Mouse (Mus musculus): ENCODE data around the gene Lenep. TPM values are rescaled to one million over a fixed set of nuclear protein-coding genes. Genes with fewer than 3 reads are reported as not detected.

Gene Lenep
- polyA plus RNA-seq (2014; fragmentation: Illumina TruSeq; extraction: RNeasy Lipid Tissue Mini Kit (QIAGEN cat#74804); ENCODE audit: low read depth, low replicate concordance): 2.3 TPM

DNA sequence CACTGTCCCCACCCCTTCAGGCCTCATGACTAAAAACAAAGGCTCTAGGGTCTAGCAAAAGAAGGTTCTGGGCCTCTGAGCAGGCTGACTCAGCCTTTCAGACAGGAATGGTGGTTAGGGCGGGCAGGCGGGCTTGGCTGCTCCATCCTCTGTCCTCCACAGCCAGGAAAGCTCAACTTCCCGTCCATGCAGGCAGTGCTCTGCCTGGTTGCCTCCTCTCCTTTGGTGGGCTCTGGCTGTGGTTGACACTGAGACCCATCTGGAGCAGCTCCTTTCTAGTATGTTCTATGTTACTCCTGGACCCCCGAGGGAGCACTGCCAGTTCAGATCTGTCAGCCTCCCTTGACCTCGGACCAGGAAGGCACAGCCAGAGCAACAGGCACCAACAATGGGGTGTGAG lies at the start of gene Lenep:
TSS of gene Lenep (minus strand) at position 101 of the 400 bp plus-strand sequence.

DNA sequence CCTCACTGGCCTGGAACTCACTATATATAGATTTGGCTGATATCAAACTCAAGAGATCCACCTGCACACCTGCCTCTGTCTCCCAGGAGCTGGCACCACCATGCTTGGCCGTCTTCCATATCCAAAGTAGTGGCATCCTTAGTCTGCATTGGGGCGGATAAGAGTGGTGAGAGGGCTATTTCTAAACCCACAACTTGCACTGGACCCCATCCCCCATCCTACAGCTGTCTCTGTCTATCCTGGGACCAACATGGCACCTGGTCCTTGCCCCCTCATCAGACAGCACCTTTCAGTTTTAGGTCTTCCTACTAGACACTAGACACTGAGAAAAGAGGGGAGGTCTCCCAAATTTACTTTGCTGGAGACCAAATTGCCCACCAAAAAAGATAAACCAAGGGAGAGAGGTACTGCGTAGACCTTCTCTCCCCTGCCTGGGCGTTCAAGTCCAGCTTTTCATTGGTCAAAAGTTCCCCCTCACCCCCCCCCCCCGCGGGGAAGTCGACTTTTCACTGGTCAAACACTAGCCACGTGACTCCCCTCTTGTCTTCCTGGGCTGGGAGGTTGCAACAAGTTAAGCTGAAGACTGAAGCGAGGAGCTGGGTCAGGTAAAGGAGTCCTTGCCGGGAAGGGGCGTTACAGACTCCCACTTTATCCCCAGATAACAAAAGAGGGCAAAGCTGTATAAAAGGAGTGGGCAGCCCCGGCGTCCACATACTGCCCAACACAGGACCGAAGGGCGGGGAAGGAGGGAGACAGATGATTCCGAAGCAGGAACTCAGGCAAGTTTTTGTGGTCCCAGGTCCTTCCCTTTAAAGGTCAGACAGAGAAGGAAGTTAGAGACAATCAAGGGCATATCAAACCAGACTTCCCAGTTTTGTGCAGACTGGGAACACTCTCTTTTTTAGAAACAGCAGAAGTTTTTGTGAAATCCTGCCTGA lies 33.9 kb upstream of the Lenep start, which contains the start of gene Pbxip1:
TSS of gene Pbxip1 (plus strand) at position 531 of the 938 bp plus-strand sequence.

DNA sequence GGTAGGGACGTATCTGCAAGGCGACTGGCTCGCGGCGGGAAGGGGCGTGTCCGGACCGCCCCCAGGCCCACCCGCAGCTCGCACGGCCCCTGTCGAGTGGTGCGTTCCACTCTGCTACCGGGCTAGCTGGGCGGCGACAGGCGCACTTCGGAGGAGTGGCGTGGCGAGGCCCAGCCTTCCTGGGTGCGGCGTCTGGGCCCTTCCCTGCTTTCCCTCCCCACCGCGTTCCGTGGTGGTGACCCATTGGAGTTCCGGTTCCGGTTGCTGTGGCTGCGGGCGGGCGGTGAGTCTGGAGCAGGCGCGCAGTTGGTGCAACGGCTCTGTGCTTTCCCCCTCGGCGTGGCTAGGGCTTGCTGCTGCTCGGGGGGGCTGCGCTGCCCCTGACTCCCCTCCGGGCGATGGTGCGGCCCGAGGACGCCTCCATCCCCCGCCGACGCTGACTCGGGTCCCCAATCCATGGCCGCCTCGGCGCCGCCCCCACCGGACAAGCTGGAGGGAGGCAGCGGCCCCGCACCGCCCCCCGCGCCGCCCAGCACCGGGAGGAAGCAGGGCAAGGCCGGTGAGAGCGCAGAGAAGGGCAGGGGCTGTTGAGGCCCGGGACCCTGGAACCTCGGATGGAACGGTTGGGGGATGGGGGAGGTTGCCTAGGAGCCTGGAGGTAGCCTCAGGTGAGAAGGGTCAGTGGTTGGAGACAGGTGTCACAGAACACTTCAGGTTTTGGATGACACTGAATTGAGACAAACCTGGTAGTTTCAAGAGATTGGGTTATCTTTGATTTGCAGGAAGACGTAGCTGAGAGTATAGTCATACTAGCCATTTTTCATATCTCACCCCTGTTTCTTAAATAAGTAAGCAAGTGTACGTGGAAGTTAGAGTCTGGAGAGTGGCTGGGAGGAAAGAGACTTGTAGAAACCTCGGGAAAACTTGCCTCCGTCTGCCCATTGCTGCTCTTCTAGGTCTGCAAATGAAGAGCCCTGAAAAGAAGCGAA lies 27.9 kb upstream of the Lenep start, which contains the start of gene Pygo2:
TSS of gene Pygo2 (plus strand) at position 44 of the 989 bp plus-strand sequence.

DNA sequence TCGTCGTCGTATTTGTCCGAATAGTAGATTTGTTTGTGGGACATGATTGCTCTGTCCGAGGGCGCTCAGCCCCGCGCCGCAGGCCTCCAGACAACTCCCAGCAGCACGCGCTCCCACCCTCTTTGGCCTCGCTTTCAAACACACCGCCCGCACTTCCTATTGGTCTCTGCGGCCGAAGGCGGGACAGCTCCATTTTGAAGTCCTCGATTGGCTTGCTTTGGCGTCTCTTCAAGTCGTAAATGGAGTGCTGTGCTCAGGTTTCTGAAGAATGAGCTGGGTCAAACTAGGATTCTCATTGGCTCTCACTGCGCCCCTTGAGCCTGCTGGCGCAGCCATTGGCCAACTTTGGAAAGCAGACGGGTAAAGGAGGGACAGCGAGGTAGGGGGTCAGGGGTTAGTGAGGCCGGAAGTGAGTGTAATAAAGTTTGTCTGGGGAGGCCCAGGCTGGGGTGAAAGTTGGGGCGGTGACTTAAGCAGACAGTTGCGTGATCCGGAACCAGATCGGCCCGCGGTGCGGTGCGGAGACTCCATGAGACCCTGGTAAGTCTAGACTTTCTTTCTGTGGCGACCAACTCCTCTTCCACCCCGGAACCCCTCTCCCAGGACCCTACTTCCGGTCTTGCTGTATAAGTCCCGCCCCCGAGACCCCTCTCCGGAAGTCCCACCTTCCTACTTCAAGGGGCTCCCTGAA lies 15.7 kb upstream of the Lenep start, which contains the start of the genes Cks1b and Shc1:
TSS of gene Cks1b (minus strand) at position 214 of the 691 bp plus-strand sequence.
TSS of gene Shc1 (plus strand) at position 274 of the 691 bp plus-strand sequence.

DNA sequence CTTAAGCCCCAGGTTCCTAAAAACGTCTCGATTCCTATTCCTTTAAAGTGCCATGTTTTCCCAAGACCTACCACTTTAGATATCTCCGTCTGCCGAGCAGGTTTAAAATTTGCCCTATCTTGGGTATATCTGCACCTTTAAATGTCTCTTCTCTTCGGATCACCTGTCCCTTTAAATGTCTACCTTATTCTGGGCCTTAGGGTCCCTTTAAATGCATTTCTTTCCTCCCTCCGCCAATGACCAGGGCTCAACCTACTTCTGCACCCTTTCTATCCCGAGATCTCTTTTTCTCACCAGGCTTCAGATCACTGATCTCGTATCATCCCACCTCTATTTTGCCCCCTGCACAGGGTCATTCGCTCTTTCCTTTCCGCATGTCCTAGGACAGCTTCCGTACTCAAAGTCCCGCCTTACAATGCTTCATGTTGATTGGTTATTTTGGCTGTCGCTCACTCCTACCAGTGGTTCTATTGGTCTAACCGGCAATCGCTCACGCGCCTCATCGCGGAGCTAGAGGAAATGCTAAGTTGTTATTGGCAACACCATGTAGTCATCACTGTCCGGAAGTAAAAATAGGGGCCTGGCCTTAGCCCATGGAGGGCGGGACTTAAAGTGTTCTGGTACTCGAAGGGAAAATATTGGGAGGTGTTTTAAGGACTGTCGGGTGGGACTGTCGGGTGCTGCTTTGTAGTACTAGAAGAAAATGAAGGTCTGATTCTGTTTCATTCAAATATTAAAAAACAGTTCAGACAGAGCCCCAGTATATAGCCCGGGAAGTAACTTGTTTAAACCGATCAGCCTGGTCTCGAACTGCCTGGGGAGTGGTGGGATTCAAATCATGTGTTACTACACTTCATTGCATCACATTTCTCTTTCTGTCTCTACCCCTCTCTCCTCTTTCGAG lies 9.1 kb upstream of the Lenep start, which contains the start of gene Flad1:
TSS of gene Flad1 (minus strand) at position 381 of the 904 bp plus-strand sequence.

DNA sequence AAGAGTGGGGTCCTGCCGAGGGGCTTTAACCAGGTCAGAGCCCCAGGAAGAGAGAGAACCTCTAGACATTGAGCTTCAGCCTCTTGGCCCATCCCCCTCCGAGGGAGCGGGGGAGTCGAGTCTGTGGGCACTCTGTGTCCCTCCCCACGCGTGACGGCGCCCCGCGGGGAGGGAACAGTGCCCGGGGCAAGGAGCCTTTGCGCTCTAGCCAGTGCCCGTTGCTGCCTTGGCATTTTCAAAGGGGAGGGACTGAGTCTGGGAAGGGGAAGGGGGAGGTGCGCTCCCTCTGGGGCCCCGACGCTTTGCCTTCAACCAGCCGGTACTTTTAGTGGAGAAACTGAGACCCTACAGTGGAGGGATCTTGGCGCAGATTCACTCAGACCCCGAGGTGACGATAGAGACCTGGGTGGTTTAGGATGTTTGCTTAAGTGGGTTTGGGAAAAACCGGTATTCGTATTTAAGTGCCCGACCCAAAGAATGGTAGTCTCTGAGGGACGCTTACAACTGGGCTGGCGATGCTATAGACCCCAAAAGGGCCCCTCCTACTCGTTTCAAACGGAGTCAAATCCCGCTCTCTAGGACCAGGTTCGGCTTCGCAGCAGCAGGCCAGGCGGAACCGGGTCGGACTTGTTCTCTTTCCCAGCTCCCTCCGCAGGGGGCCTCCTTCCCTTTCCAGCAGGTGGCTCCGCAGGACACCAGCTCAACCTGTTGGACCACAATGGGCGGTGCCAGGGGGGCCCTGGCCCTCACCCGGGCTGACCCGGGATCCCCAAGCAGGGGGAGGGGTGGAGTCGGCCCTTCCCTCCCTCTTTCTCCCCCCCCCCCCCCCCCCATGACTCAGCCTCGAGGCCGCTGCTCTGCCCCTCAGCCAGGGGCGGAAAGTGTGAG lies 8.3 kb downstream of the Lenep start, which contains the start of gene Zbtb7b:
TSS of gene Zbtb7b (minus strand) at position 771 of the 888 bp plus-strand sequence.

DNA sequence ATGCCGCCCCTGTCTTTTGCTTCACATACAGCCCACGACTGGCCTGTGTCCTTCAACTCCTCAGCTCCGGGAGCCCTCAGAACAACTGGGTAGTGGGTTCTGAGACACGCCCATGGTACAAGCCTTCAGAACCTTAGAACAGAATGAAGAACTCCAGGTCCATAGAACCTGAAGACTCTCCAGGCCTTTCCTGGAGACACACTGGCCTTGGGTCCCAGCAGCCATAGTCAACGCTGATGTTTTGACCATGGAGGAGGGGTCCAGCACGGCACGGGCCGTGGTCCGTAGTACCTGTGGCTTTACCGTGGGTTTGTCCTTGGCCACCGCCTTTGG lies 37.5 kb downstream of the Lenep start, which contains the start of gene Dcst1:
TSS of gene Dcst1 (minus strand) at position 101 of the 333 bp plus-strand sequence.

DNA sequence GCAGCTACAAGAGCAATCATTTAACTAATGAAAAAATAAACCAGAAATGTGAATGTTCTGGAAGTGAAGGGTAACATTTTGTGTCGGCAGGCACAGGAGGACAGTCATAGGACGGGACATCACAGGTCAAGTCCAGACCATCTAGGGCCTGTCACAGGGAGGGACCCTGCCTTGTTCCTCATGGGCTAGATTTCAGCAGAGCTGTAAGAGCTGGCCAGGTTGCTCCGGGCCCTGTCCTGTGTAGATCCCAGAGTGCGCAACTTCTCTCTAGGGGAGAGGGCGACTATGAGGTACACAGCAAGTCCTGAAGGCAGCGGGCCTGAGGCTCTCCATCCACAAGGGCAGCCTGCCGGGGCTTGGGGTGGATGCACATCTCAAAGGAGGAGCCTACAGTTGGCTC lies 40.9 kb downstream of the Lenep start, which contains the start of gene Dcst2:
TSS of gene Dcst2 (plus strand) at position 301 of the 400 bp plus-strand sequence.

Other genes starting within 250 kb of the Lenep start
- 0.76 TPM for gene Hcn3, start 242.6 kb downstream of the Lenep start, polyA plus RNA-seq (2014; fragmentation: Illumina TruSeq; extraction: RNeasy Lipid Tissue Mini Kit (QIAGEN cat#74804); ENCODE audit: low read depth, low replicate concordance)
- 15.3 TPM for gene Clk2, start 238.0 kb downstream of the Lenep start, polyA plus RNA-seq (2014; fragmentation: Illumina TruSeq; extraction: RNeasy Lipid Tissue Mini Kit (QIAGEN cat#74804); ENCODE audit: low read depth, low replicate concordance)
- 15.5 TPM for gene Scamp3, start 225.3 kb downstream of the Lenep start, polyA plus RNA-seq (2014; fragmentation: Illumina TruSeq; extraction: RNeasy Lipid Tissue Mini Kit (QIAGEN cat#74804); ENCODE audit: low read depth, low replicate concordance)
- 0.47 TPM for gene Fam189b, start 219.7 kb downstream of the Lenep start, polyA plus RNA-seq (2014; fragmentation: Illumina TruSeq; extraction: RNeasy Lipid Tissue Mini Kit (QIAGEN cat#74804); ENCODE audit: low read depth, low replicate concordance)
- 13.1 TPM for gene Gba, start 199.9 kb downstream of the Lenep start, polyA plus RNA-seq (2014; fragmentation: Illumina TruSeq; extraction: RNeasy Lipid Tissue Mini Kit (QIAGEN cat#74804); ENCODE audit: low read depth, low replicate concordance)
- 0.82 TPM for gene Thbs3, start 187.6 kb downstream of the Lenep start, polyA plus RNA-seq (2014; fragmentation: Illumina TruSeq; extraction: RNeasy Lipid Tissue Mini Kit (QIAGEN cat#74804); ENCODE audit: low read depth, low replicate concordance)
- gene Mtx1, start 175.7 kb downstream of the Lenep start, polyA plus RNA-seq (2014; fragmentation: Illumina TruSeq; extraction: RNeasy Lipid Tissue Mini Kit (QIAGEN cat#74804); ENCODE audit: low read depth, low replicate concordance): 38.5 TPM
- not detected for gene Muc1, start 173.7 kb downstream of the Lenep start, polyA plus RNA-seq (2014; fragmentation: Illumina TruSeq; extraction: RNeasy Lipid Tissue Mini Kit (QIAGEN cat#74804); ENCODE audit: low read depth, low replicate concordance)
- gene Krtcap2, start 156.8 kb downstream of the Lenep start, polyA plus RNA-seq (2014; fragmentation: Illumina TruSeq; extraction: RNeasy Lipid Tissue Mini Kit (QIAGEN cat#74804); ENCODE audit: low read depth, low replicate concordance): 37.0 TPM
- gene Trim46, start 156.5 kb downstream of the Lenep start, polyA plus RNA-seq (2014; fragmentation: Illumina TruSeq; extraction: RNeasy Lipid Tissue Mini Kit (QIAGEN cat#74804); ENCODE audit: low read depth, low replicate concordance): not detected
- not detected for gene Dpm3, start 143.4 kb downstream of the Lenep start, polyA plus RNA-seq (2014; fragmentation: Illumina TruSeq; extraction: RNeasy Lipid Tissue Mini Kit (QIAGEN cat#74804); ENCODE audit: low read depth, low replicate concordance)
- gene Slc50a1, start 132.2 kb downstream of the Lenep start, polyA plus RNA-seq (2014; fragmentation: Illumina TruSeq; extraction: RNeasy Lipid Tissue Mini Kit (QIAGEN cat#74804); ENCODE audit: low read depth, low replicate concordance): 16.9 TPM
- gene Efna1, start 121.7 kb downstream of the Lenep start, polyA plus RNA-seq (2014; fragmentation: Illumina TruSeq; extraction: RNeasy Lipid Tissue Mini Kit (QIAGEN cat#74804); ENCODE audit: low read depth, low replicate concordance): 2.7 TPM
- not detected for gene Efna3, start 79.8 kb downstream of the Lenep start, polyA plus RNA-seq (2014; fragmentation: Illumina TruSeq; extraction: RNeasy Lipid Tissue Mini Kit (QIAGEN cat#74804); ENCODE audit: low read depth, low replicate concordance)
- gene Efna4, start 64.8 kb downstream of the Lenep start, polyA plus RNA-seq (2014; fragmentation: Illumina TruSeq; extraction: RNeasy Lipid Tissue Mini Kit (QIAGEN cat#74804); ENCODE audit: low read depth, low replicate concordance): not detected
- gene Adam15, start 52.8 kb downstream of the Lenep start, polyA plus RNA-seq (2014; fragmentation: Illumina TruSeq; extraction: RNeasy Lipid Tissue Mini Kit (QIAGEN cat#74804); ENCODE audit: low read depth, low replicate concordance): 12.9 TPM
- not detected for gene Dcst2, start 40.8 kb downstream of the Lenep start, polyA plus RNA-seq (2014; fragmentation: Illumina TruSeq; extraction: RNeasy Lipid Tissue Mini Kit (QIAGEN cat#74804); ENCODE audit: low read depth, low replicate concordance)
- not detected for gene Dcst1, start 37.5 kb downstream of the Lenep start, polyA plus RNA-seq (2014; fragmentation: Illumina TruSeq; extraction: RNeasy Lipid Tissue Mini Kit (QIAGEN cat#74804); ENCODE audit: low read depth, low replicate concordance)
- 7.4 TPM for gene Zbtb7b, start 8.0 kb downstream of the Lenep start, polyA plus RNA-seq (2014; fragmentation: Illumina TruSeq; extraction: RNeasy Lipid Tissue Mini Kit (QIAGEN cat#74804); ENCODE audit: low read depth, low replicate concordance)
- 1.2 TPM for gene Flad1, start 9.1 kb upstream of the Lenep start, polyA plus RNA-seq (2014; fragmentation: Illumina TruSeq; extraction: RNeasy Lipid Tissue Mini Kit (QIAGEN cat#74804); ENCODE audit: low read depth, low replicate concordance)
- gene Cks1b, start 15.6 kb upstream of the Lenep start, polyA plus RNA-seq (2014; fragmentation: Illumina TruSeq; extraction: RNeasy Lipid Tissue Mini Kit (QIAGEN cat#74804); ENCODE audit: low read depth, low replicate concordance): 9.6 TPM
- gene Shc1, start 15.7 kb upstream of the Lenep start, polyA plus RNA-seq (2014; fragmentation: Illumina TruSeq; extraction: RNeasy Lipid Tissue Mini Kit (QIAGEN cat#74804); ENCODE audit: low read depth, low replicate concordance): 39.8 TPM
- 8.5 TPM for gene Pygo2, start 27.4 kb upstream of the Lenep start, polyA plus RNA-seq (2014; fragmentation: Illumina TruSeq; extraction: RNeasy Lipid Tissue Mini Kit (QIAGEN cat#74804); ENCODE audit: low read depth, low replicate concordance)
- gene Pbxip1, start 33.9 kb upstream of the Lenep start, polyA plus RNA-seq (2014; fragmentation: Illumina TruSeq; extraction: RNeasy Lipid Tissue Mini Kit (QIAGEN cat#74804); ENCODE audit: low read depth, low replicate concordance): 13.2 TPM
- 1.1 TPM for gene Pmvk, start 51.7 kb upstream of the Lenep start, polyA plus RNA-seq (2014; fragmentation: Illumina TruSeq; extraction: RNeasy Lipid Tissue Mini Kit (QIAGEN cat#74804); ENCODE audit: low read depth, low replicate concordance)
- 3.4 TPM for gene Kcnn3, start 117.4 kb upstream of the Lenep start, polyA plus RNA-seq (2014; fragmentation: Illumina TruSeq; extraction: RNeasy Lipid Tissue Mini Kit (QIAGEN cat#74804); ENCODE audit: low read depth, low replicate concordance)